Mouse (Mus musculus) hindbrain, postnatal 0 days (tissue): ENCODE results near the gene Edc4. TPM values are rescaled to one million over a fixed set of nuclear protein-coding genes. Genes with fewer than 3 reads are reported as not detected.
"Not testable (repeated sequence)": the region's sequence is repeated elsewhere in the genome, so short reads cannot be mapped to it uniquely, and the experiment has no call there.

ENCODE experiments used
- ATAC-seq: fragments of 200-750 bp; cut with Nextera tagmentation; 2 replicates; pipeline ENCODE4 v1.8.0; 2017; ENCODE audit warnings: mild to moderate bottlenecking, moderate TSS enrichment, moderate library complexity
- DNase-seq: peaks from one replicate; pipeline ENCODE4 v3.0.0-alpha.2; 2015; ENCODE audit warnings: low spot score
- H3K27ac ChIP-seq: fragments of 300-500 bp; sonication (generic); 2 replicates; pipeline ENCODE4 v1.5.1; 2014; ENCODE audit warnings: mild to moderate bottlenecking
- H3K27me3 ChIP-seq: fragments of 300-500 bp; sonication (generic); 2 replicates; pipeline ENCODE4 v1.6.1; 2014; ENCODE audit warnings: low read length, mixed read lengths; ENCODE audit not compliant: insufficient read depth
- H3K36me3 ChIP-seq: fragments of 300-500 bp; sonication (generic); 2 replicates; pipeline ENCODE4 v1.6.1; 2014; ENCODE audit warnings: low read length, mixed read lengths; ENCODE audit not compliant: insufficient read depth
- H3K4me1 ChIP-seq: fragments of 300-500 bp; sonication (generic); 2 replicates; pipeline ENCODE4 v1.6.1; 2014; ENCODE audit warnings: antibody characterized with exemption, low read length, mixed read lengths; ENCODE audit not compliant: insufficient read depth
- H3K4me2 ChIP-seq: fragments of 300-500 bp; sonication (generic); 2 replicates; pipeline ENCODE4 v1.6.1; 2014; ENCODE audit warnings: low read depth, mild to moderate bottlenecking, low read length, moderate library complexity, mixed read lengths
- H3K4me3 ChIP-seq: fragments of 300-500 bp; sonication (generic); 2 replicates; pipeline ENCODE4 v1.5.1; 2014; ENCODE audit warnings: low read length
- H3K9ac ChIP-seq: fragments of 300-500 bp; sonication (generic); replicated peaks from 2 replicates; pipeline ENCODE4 v1.6.1; 2014; ENCODE audit warnings: mild to moderate bottlenecking, low read length, moderate library complexity, mixed read lengths
- H3K9me3 ChIP-seq: fragments of 300-500 bp; sonication (generic); 2 replicates; pipeline ENCODE4 v1.6.1; 2016; ENCODE audit warnings: low read length, mixed read lengths
- CTCF ChIP-seq: IDR thresholded peaks from 2 replicates; pipeline ENCODE4 v1.5.1; 2016; ENCODE audit warnings: antibody characterized with exemption, control low read depth, low read depth
- WGBS: fragments of 180-500 bp; shearing (Covaris S2); extraction: QIAGEN DNeasy Blood & Tissue Kit; methylation state at CpG from one replicate; pipeline ENCODE4 v1.1.7; 2014; 5-methylcytosine and 5-hydroxymethylcytosine counted together
- polyA plus RNA-seq: library from polyadenylated mRNA; unstranded; fragments of >200 nt; fragmentation: Nextera tagmentation; extraction: Ambion mirVana; gene quantifications from 2 replicates; pipeline ENCODE4 v1.2.1, GENCODE M21; 2015
- total RNA-seq: library from RNA; depleted of rRNA; stranded (reverse); fragments of >200 nt; gene quantifications from 2 replicates; pipeline ENCODE4 v1.2.3, GENCODE M21; 2014; rRNA removed

Edc4 gene
- total RNA-seq (113 and 118 TPM in 2 replicates), polyA plus RNA-seq (41.7 and 42.0 TPM in 2 replicates)

DNA sequence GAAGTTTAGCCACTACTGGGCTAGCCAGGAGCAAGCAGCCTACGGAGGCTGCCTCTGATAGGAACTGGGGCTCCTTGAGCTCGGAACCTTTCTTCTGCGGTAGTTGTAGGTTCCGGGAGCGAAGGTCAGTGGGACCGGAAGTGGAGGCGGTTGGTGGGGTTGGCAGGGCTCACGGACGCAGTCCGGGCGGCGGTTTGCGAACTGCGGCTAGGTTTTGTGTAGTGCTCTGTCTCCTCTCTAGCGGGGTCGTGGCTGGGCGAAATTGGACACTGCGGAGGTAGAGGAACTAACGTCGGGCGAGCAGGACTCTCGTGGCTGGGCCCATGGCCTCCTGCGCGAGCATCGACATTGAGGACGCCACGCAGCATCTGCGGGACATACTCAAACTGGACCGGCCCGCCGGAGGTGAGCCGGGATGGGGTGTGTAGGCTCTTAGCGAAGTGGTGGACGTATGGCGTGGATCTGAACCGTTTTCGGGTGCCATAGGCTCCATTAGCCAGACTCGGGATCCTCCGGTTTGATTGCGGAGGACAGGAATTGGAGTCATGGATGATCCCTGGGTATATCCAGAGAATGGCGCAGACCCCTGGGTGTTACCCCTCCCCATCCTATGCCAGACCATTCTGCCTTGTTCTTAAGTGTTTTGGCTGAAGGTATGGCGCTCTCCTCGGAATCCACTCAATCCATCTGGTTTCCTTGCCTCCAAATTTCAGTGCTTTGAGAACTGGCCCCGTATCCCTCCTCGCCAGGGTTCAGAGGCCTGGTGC lies at the start of gene Edc4:
Edc4 (plus strand) TSS at position 128 of the 767 bp plus-strand sequence.
- Histone ChIP-seq H3K9ac (peak within 1 kb of the TSS; percentile 87), H3K4me1 (peaks cover 11% of the 10 kb centered on the region), H3K27me3 (no peaks in the 10 kb centered on the region), H3K36me3 (peaks cover 51% of the 10 kb centered on the region), H3K4me2 (peak within 1 kb of the TSS; percentile 69), H3K9me3 (no peaks in the 10 kb centered on the region), H3K4me3 (peak within 1 kb of the TSS; percentile 95), H3K27ac (peak within 1 kb of the TSS; percentile 78)
- TF ChIP-seq CTCF: no peak
- peak; percentile 88 for ATAC-seq
- WGBS: under 1% methylated on average over 45 of the region's 45 CpGs
- peak; percentile 89 for DNase-seq

DNA sequence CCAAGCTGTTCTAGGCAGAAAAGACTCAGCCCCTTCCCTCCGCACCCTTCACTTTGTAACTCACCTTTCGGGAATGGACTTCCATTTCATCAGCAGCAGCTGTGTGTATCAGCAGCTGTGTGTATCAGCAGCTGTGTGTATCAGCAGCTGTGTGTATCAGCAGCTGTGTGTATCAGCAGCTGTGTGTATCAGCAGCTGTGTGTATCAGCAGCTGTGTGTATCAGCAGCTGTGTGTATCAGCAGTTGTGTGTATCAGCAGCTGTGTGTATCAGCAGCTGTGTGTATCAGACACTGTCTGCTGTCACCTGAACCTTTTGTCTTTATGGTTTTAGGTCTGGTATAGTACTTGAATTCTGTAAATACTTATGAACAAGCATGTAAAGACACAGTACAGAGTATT lies 46.9 kb upstream of the Edc4 start:
- H3K27me3 ChIP-seq, H3K4me1 ChIP-seq, H3K9ac ChIP-seq, H3K9me3 ChIP-seq, H3K4me2 ChIP-seq, H3K27ac ChIP-seq, H3K4me3 ChIP-seq, DNase-seq, H3K36me3 ChIP-seq, ATAC-seq: not testable (repeated sequence)
- 86% methylated on average over 2 of the region's 2 CpGs for WGBS

- Histone ChIP-seq H3K4me1 (no peaks in the 10 kb centered on the region), H3K36me3 (no peaks in the 10 kb centered on the region), H3K9ac (no peak overlapping the region), H3K4me3 (no peak overlapping the region), H3K27ac (no peak overlapping the region), H3K4me2 (no peak overlapping the region), H3K27me3 (no peaks in the 10 kb centered on the region), H3K9me3 (no peaks in the 10 kb centered on the region)
- 27% methylated on average over 11 of the region's 11 CpGs for WGBS
- DNase-seq: peak; percentile 42
- ATAC-seq: no peak
- TF ChIP-seq CTCF: peak; percentile 59
These were observed 45.4 kb upstream of the Edc4 start for GRCm38 (mm10) chr8:105835318-105835717.

GRCm38 (mm10) chr8:105836991-105837390 lies 43.7 kb upstream of the Edc4 start:
- no peaks in the 10 kb centered on the region for H3K27me3 ChIP-seq
- no peak overlapping the region for H3K27ac ChIP-seq
- ATAC-seq: no peak
- no peaks in the 10 kb centered on the region for H3K4me1 ChIP-seq
- H3K9ac ChIP-seq: no peak overlapping the region
- no peak for TF ChIP-seq CTCF
- no peaks in the 10 kb centered on the region for H3K36me3 ChIP-seq
- no peak for DNase-seq
- H3K9me3 ChIP-seq: no peaks in the 10 kb centered on the region
- H3K4me3 ChIP-seq: no peak overlapping the region
- WGBS: 74% methylated on average over 6 of the region's 6 CpGs
- H3K4me2 ChIP-seq: no peak overlapping the region

GRCm38 (mm10) chr8:105839209-105839608 lies 41.5 kb upstream of the Edc4 start:
- WGBS: 89% methylated on average over 5 of the region's 5 CpGs

GRCm38 (mm10) chr8:105846678-105847077 lies 34.0 kb upstream of the Edc4 start:
- Histone ChIP-seq H3K4me2 (no peak overlapping the region), H3K4me3 (no peak overlapping the region), H3K36me3 (peaks cover 57% of the 10 kb centered on the region), H3K4me1 (peaks cover 7% of the 10 kb centered on the region), H3K9me3 (no peaks in the 10 kb centered on the region), H3K27ac (no peak overlapping the region), H3K9ac (no peak overlapping the region), H3K27me3 (no peaks in the 10 kb centered on the region)
- ATAC-seq (no peak), DNase-seq (no peak)
- 86% methylated on average over 11 of the region's 11 CpGs for WGBS
- TF ChIP-seq CTCF: no peak

More at GRCm38 (mm10) chr8:105839209-105839608, 41.5 kb upstream of the Edc4 start:
- Histone ChIP-seq H3K4me3 (no peak overlapping the region), H3K9me3 (no peaks in the 10 kb centered on the region), H3K4me1 (no peaks in the 10 kb centered on the region), H3K27me3 (no peaks in the 10 kb centered on the region), H3K9ac (no peak overlapping the region), H3K4me2 (no peak overlapping the region), H3K27ac (no peak overlapping the region), H3K36me3 (peaks cover 8% of the 10 kb centered on the region)
- DNase-seq: no peak
- no peak for TF ChIP-seq CTCF
- no peak for ATAC-seq

DNA sequence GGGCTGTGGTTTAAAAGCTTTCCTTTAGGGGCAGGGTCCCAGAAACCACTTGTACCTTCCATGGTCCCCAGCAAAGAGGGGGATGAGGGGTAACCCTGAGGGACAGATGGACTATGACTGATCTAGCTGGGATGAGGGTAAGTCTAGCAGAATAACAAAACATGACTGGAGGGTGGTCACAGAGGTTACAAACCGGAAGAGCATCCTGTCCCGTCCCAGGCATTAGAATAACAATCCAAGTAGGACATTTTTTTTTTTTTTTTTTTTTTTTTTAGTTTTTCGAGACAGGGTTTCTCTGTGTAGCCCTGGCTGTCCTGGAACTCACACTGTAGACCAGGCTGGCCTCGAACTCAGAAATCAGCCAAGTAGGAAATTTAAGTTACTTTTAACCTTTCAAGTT lies 30.7 kb upstream of the Edc4 start:
- WGBS: 87% methylated on average over 4 of the region's 4 CpGs
- TF ChIP-seq CTCF: no peak
- Histone ChIP-seq H3K4me1 (peaks cover 7% of the 10 kb centered on the region), H3K9me3 (no peaks in the 10 kb centered on the region), H3K27me3 (no peaks in the 10 kb centered on the region), H3K27ac (no peak overlapping the region), H3K36me3 (peaks cover 41% of the 10 kb centered on the region), H3K4me3 (no peak overlapping the region), H3K9ac (no peak overlapping the region), H3K4me2 (no peak overlapping the region)
- DNase-seq: no peak
- ATAC-seq: no peak
